Mouse (Mus musculus) heart, adult 9 months (tissue): ENCODE results near the gene Stard10.
A peak's percentile ranks its signal among the peaks of the same experiment; 100 is the strongest.

ENCODE experiments used
- DNase-seq, 2 experiments: peaks; one replicate each; pipeline ENCODE4 v3.0.0; 2022; ENCODE audit warnings: low spot score in 2 of 2

Gene Stard10

DNA sequence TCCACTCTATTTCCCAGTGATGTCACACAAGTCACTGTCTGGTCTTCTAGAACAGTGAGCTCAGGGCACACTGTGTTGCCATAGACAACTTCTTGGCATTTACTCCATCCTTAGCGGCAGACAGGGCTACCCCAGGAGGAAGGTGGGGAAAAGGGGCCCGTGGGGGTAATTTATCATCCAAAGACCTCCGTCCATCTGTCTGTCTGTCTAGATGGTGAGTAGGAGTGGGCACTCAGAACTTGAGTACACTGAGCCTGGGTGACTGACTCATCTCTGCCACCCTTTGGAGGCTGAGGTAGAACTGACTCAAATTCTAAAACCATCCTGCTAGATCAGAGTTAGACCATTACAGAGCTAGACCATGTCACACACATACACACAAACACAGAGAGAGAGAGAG is at the start of gene Stard10:
Stard10 (plus strand) TSS at position 73 of the 400 bp plus-strand sequence.
- no peak for DNase-seq

- peak in 1 of 2 experiments; percentile 24 for DNase-seq
Measured at GRCm38 (mm10) chr7:101267457-101268259, 49.2 kb upstream of the Stard10 start.

GRCm38 (mm10) chr7:101271602-101272001 is 45.3 kb upstream of the Stard10 start:
- DNase-seq: no peak

DNA sequence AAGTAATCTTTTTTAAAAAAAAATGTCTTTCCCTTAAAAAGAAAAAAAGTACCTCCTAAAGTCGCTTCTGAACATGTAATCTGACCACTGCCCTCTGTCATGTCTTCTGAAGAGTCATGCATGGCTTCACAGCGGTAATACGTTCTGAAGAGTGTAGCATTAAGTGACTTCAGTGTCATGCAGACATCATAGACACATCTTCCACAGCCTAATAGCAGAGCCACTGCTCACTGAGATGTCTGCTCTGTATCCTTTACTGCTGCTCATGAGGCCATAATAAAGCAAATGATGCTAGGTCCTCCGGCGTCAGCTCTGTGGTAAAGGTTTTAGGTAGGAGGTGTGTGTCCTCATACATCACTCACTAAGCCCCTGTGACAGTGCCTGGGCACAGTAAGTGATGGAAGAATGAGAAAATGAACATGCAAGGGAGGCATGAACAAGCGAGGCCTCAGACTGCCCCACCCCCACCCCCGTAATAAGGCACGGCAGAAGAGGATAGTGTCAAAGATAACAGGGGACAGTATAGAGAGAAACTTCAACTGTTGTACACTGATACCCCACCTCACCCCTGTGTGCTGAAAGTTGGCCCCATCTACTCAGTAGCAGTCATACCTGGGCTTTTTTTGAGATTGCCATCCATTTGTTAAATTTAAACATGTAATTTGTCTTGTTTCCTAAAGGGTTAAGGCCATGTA is 44.3 kb upstream of the Stard10 start:
- no peak for DNase-seq

DNA sequence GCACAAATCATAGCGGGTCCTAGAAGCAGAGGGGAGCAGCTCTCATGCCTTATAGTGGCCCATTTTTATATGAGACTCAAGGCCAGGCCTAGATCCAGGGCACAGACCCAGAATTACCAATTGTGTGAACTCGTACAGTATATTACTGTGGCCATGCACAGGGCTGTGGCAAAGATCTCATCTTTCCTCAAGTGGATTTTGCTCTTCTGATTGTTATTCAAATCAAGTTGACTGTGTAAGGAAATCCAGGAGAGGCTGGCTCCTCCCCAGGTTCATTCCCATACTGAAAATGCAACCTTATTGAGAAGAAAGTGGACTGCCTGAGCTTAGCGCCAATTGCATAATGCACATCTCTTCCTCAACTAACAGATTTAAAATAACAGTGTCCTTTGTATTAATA is 34.2 kb upstream of the Stard10 start:
- no peak for DNase-seq

DNA sequence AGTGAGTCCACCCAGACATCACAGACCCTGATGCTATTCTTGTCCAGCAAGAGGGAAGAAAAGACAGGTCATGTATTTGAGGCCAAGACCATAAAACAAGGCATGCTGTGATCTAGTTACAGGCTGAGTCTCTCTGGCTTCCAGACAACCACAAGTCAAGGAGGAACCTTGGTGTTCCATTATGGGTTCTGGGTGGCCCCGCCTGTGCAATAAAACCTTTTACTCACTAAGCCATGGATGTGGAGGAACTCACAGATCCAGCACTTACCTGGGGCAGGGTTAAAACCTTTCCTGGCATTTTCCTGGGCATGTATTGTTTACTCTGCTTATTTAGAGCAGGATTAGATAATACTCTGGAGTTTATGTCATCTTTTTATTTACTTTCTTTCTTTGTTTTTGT is 32.4 kb upstream of the Stard10 start:
- no peak for DNase-seq

DNA sequence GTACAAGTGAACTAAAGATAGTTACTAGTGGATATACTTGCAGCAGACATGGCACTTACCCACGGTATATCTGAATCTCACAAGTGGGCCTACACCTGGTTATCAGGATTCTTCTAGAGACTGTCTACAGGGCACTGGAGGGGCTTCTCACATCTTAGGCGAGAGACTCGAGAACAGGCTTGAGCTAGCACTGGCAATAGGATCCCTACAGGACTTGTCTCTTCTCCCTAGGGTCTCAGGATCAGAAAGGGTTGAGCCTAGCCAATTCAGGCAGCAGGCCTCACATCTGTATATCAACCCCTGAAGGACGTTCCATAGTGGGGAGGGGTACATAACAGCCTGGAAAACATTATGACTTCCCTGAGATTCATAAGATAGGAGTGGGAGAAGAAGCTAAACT is 30.0 kb upstream of the Stard10 start:
- no peak for DNase-seq

DNA sequence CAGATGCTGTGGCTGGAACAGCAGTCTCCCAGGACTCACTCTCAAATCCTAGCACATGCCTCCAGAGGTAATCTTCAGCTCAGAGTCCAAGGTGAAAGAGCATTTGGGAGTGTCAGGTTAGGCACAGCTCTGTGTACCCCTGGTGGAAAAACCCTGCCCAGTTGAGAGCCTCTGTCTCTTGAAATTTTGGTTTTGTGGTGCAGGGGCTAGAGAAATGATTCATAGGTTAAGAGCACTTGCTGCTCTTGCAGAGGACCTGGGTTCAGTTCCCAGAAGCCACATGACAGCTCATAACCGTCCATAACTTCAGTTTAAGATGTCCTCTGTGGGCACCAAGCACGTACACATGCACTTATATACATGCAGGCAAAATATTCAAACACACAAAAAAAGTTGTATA is 29.1 kb upstream of the Stard10 start:
- no peak for DNase-seq

- peak in 1 of 2 experiments; percentile 41 for DNase-seq
Measured at GRCm38 (mm10) chr7:101288436-101288835, 28.4 kb upstream of the Stard10 start.

GRCm38 (mm10) chr7:101290401-101290800 is 26.5 kb upstream of the Stard10 start:
- DNase-seq: no peak

DNA sequence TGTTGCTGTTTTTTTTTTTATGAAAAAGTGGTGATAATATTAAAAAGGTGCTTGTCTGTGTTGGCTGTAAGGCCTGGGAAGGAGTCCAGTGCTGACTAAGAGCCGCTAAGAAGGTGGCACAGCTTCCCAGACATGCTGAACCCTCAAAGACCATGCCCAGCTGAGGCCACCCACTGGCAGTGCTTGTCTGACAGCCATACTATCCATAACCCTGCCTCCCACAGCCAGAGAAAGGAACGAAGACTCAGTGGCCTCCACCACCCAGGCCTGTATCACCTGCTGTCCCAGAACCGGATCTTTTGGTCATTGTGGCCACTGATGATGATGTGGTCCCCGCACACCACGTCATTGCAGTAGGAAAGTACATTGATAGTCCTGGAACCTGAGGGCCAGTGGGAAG is 25.7 kb upstream of the Stard10 start:
- no peak for DNase-seq

DNA sequence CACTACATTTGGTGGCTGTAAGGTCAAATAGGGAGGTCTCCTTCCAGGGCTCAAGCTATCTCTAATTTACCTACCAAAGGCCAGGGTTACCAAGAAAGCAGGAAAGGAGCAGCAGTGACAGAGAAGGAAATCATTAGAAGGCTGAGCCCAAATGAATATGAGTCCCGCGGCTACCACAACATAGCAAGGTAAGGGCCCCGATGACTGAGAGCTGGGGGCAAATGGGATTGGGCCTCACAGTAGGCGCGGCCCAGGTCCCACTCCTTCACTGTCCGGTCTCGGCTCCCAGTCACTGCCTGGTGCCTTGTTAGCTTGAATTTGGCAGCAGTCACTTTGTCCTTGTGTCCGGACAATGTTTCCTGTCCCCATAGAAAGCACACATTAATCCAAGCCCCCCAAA is 25.2 kb upstream of the Stard10 start:
- no peak for DNase-seq

GRCm38 (mm10) chr7:101292086-101292485 is 24.8 kb upstream of the Stard10 start:
- DNase-seq: no peak

- DNase-seq: no peak
Measured at GRCm38 (mm10) chr7:101292696-101293095, 24.2 kb upstream of the Stard10 start.

GRCm38 (mm10) chr7:101293138-101293537 is 23.7 kb upstream of the Stard10 start:
- DNase-seq: no peak

GRCm38 (mm10) chr7:101293611-101294010 is 23.3 kb upstream of the Stard10 start:
- no peak for DNase-seq

DNA sequence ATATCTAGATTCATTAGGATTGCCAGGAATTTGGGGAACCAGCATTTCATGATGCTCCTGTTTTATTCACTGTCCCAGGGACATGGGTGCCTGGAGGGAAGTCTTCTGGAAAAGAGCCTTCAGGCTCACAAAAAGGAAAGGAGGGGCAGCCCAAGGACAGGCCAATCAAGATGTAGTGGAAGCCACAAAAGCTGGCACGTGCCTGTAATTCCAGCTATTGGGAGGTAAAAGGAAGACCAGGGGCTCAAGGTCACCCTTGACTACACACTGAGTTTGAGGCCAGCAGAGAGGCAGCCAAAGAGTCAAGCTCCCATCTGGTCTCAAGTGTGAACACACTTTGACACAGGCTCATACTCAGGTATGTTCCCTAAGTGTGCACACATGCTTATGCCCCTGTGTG is 21.4 kb upstream of the Stard10 start:
- no peak for DNase-seq

GRCm38 (mm10) chr7:101296252-101297022 is 20.4 kb upstream of the Stard10 start:
- DNase-seq: no peak

DNA sequence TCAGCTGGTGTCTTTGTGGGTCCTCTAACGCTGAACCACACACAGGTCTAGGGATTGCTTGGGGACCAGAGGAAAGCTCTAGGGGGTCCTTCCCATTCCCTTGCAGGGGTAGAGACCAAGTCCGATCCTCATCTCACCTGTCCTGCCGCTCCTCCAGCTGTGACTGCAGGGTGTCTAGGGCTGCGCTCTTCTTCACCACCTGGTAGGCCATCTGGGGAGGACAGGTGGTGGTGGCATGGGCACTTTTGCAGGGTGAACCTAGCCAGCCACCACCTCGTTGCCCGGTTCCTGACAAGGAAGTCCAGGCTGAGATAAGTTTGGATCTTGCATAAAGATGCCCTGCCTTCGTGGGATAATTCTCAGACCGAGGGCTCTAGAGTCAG is 19.9 kb upstream of the Stard10 start:
- DNase-seq: no peak

GRCm38 (mm10) chr7:101298375-101298774 is 18.5 kb upstream of the Stard10 start:
- DNase-seq: no peak

GRCm38 (mm10) chr7:101301361-101301880 is 15.5 kb upstream of the Stard10 start:
- DNase-seq: peak in 1 of 2 experiments; percentile 26

- peak; percentile 94 for DNase-seq
Measured at GRCm38 (mm10) chr7:101301881-101302456, 14.9 kb upstream of the Stard10 start, which contains the start of gene Atg16l2. Atg16l2 (minus strand) TSS chr7:101302251.
